Mouse (Mus musculus) MEL-GATA-1-ER (cell line): ENCODE results near the gene B3galnt1.

Experiments used
- DNase-seq: peaks from one replicate; pipeline ENCODE4 v3.0.0-alpha.2; 2012; ENCODE audit warnings: low read depth; ENCODE audit errors: extremely low read depth

The B3galnt1 gene

GRCm38 (mm10) chr3:69598261-69599165 is at the start of gene B3galnt1:
TSS of gene B3galnt1 (minus strand) at chr3:69598960.
- DNase-seq = no peak

GRCm38 (mm10) chr3:69634521-69634920 is 35.8 kb upstream of the B3galnt1 start:
- no peak for DNase-seq

GRCm38 (mm10) chr3:69633706-69634420 is 35.1 kb upstream of the B3galnt1 start:
- DNase-seq = no peak

- DNase-seq = no peak
Observed at GRCm38 (mm10) chr3:69626963-69627590, 28.3 kb upstream of the B3galnt1 start.

GRCm38 (mm10) chr3:69626213-69626962 is 27.6 kb upstream of the B3galnt1 start:
- DNase-seq = no peak

- no peak for DNase-seq
Observed at GRCm38 (mm10) chr3:69624182-69624581, 25.4 kb upstream of the B3galnt1 start.

GRCm38 (mm10) chr3:69607909-69608308 is 9.1 kb upstream of the B3galnt1 start:
- DNase-seq = no peak

GRCm38 (mm10) chr3:69607468-69607867 is 8.7 kb upstream of the B3galnt1 start:
- no peak for DNase-seq

GRCm38 (mm10) chr3:69606923-69607322 is 8.2 kb upstream of the B3galnt1 start:
- no peak for DNase-seq

- no peak for DNase-seq
Observed at GRCm38 (mm10) chr3:69599166-69599500, 373 bp upstream of the B3galnt1 start.

GRCm38 (mm10) chr3:69597816-69598215 is 944 bp downstream of the B3galnt1 start:
- no peak for DNase-seq

GRCm38 (mm10) chr3:69597211-69597610 is 1.5 kb downstream of the B3galnt1 start:
- no peak for DNase-seq

GRCm38 (mm10) chr3:69596116-69596515 is 2.6 kb downstream of the B3galnt1 start:
- no peak for DNase-seq

GRCm38 (mm10) chr3:69594071-69594470 is 4.7 kb downstream of the B3galnt1 start:
- DNase-seq = no peak

- no peak for DNase-seq
Observed at GRCm38 (mm10) chr3:69593426-69593825, 5.3 kb downstream of the B3galnt1 start.

GRCm38 (mm10) chr3:69588101-69588760 is 10.5 kb downstream of the B3galnt1 start:
- no peak for DNase-seq

GRCm38 (mm10) chr3:69583798-69584197 is 15.0 kb downstream of the B3galnt1 start:
- DNase-seq = no peak

- no peak for DNase-seq
Observed at GRCm38 (mm10) chr3:69578791-69579190, 20.0 kb downstream of the B3galnt1 start.

GRCm38 (mm10) chr3:69576715-69577114 is 22.0 kb downstream of the B3galnt1 start:
- no peak for DNase-seq

- DNase-seq = no peak
Observed at GRCm38 (mm10) chr3:69575577-69575976, 23.2 kb downstream of the B3galnt1 start.

- DNase-seq = no peak
Observed at GRCm38 (mm10) chr3:69572561-69572960, 26.2 kb downstream of the B3galnt1 start.
